Mouse (Mus musculus) hindbrain, postnatal 0 days (tissue): ENCODE results near the gene Col11a1. TPM values are rescaled to one million over a fixed set of nuclear protein-coding genes. Genes with fewer than 3 reads are reported as not detected.

Experiments used
- ATAC-seq: fragments of 200-750 bp; cut with Nextera tagmentation; 2 replicates; pipeline ENCODE4 v1.8.0; 2017; ENCODE audit warnings: mild to moderate bottlenecking, moderate TSS enrichment, moderate library complexity
- DNase-seq: peaks from one replicate; pipeline ENCODE4 v3.0.0-alpha.2; 2015; ENCODE audit warnings: low spot score
- H3K27ac ChIP-seq: fragments of 300-500 bp; sonication (generic); 2 replicates; pipeline ENCODE4 v1.5.1; 2014; ENCODE audit warnings: mild to moderate bottlenecking
- H3K27me3 ChIP-seq: fragments of 300-500 bp; sonication (generic); 2 replicates; pipeline ENCODE4 v1.6.1; 2014; ENCODE audit warnings: low read length, mixed read lengths; ENCODE audit not compliant: insufficient read depth
- H3K36me3 ChIP-seq: fragments of 300-500 bp; sonication (generic); 2 replicates; pipeline ENCODE4 v1.6.1; 2014; ENCODE audit warnings: low read length, mixed read lengths; ENCODE audit not compliant: insufficient read depth
- H3K4me1 ChIP-seq: fragments of 300-500 bp; sonication (generic); 2 replicates; pipeline ENCODE4 v1.6.1; 2014; ENCODE audit warnings: antibody characterized with exemption, low read length, mixed read lengths; ENCODE audit not compliant: insufficient read depth
- H3K4me2 ChIP-seq: fragments of 300-500 bp; sonication (generic); 2 replicates; pipeline ENCODE4 v1.6.1; 2014; ENCODE audit warnings: low read depth, mild to moderate bottlenecking, low read length, moderate library complexity, mixed read lengths
- H3K4me3 ChIP-seq: fragments of 300-500 bp; sonication (generic); 2 replicates; pipeline ENCODE4 v1.5.1; 2014; ENCODE audit warnings: low read length
- H3K9ac ChIP-seq: fragments of 300-500 bp; sonication (generic); replicated peaks from 2 replicates; pipeline ENCODE4 v1.6.1; 2014; ENCODE audit warnings: mild to moderate bottlenecking, low read length, moderate library complexity, mixed read lengths
- H3K9me3 ChIP-seq: fragments of 300-500 bp; sonication (generic); 2 replicates; pipeline ENCODE4 v1.6.1; 2016; ENCODE audit warnings: low read length, mixed read lengths
- CTCF ChIP-seq: IDR thresholded peaks from 2 replicates; pipeline ENCODE4 v1.5.1; 2016; ENCODE audit warnings: antibody characterized with exemption, control low read depth, low read depth
- WGBS: fragments of 180-500 bp; shearing (Covaris S2); extraction: QIAGEN DNeasy Blood & Tissue Kit; methylation state at CpG from one replicate; pipeline ENCODE4 v1.1.7; 2014; 5-methylcytosine and 5-hydroxymethylcytosine counted together
- polyA plus RNA-seq: library from polyadenylated mRNA; unstranded; fragments of >200 nt; fragmentation: Nextera tagmentation; extraction: Ambion mirVana; gene quantifications from 2 replicates; pipeline ENCODE4 v1.2.1, GENCODE M21; 2015
- total RNA-seq: library from RNA; depleted of rRNA; stranded (reverse); fragments of >200 nt; gene quantifications from 2 replicates; pipeline ENCODE4 v1.2.3, GENCODE M21; 2014; rRNA removed

Gene Col11a1
- total RNA-seq (17.8 and 22.0 TPM in 2 replicates), polyA plus RNA-seq (8.9 and 11.2 TPM in 2 replicates)

DNA sequence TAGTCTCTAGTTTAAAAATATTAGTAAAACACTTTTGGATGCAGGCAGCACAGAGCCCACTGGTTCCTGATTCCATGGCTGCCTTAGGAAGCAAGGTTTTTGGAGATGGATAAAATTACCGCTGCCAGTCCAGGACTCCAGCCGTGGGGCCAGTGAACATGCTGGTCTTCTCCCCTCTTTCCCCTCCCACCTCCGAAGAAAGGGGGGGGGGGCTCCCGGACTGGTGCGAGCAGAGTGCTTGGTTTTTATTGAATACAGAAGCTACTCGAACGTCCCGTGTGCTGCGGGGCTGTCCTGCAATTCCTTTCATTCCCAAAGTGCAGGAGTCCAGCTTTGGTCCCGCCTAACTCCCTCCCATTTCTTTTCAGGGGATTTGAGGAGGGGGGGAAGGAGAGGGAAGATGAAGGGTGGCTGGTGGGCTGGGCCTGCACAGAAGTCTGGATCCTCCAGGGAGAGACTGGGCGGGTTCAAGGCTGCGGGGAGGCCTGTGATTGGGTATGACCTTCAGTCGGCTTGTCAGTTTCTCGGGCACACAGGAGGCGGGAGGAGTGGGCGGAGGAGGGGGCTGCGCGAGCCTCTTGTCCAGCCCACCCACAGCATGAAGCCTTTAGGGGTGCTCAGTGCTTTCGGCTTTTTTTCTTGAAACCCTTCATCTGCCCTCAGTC is at the start of gene Col11a1:
Gene Col11a1 (plus strand): TSS at position 570 of the 665 bp plus-strand sequence.
- no peak for TF ChIP-seq CTCF
- 0% methylated on average over 19 of the region's 19 CpGs for whole genome bisulfite sequencing
- no peaks in the 10 kb centered on the region for H3K27me3 ChIP-seq
- H3K9me3 ChIP-seq, result no peaks in the 10 kb centered on the region
- H3K4me1 ChIP-seq, result no peaks in the 10 kb centered on the region
- peak within 1 kb of the TSS; percentile 94 for H3K4me2 ChIP-seq
- H3K36me3 ChIP-seq, result no peaks in the 10 kb centered on the region
- H3K9ac ChIP-seq, result peak within 1 kb of the TSS; percentile 50; the same call in 1 of the 2 replicates
- peak; percentile 93 for DNase-seq
- peak within 1 kb of the TSS; percentile 54 for H3K4me3 ChIP-seq
- H3K27ac ChIP-seq, result no peak within 1 kb of the TSS
- peak; percentile 98 for ATAC-seq

DNA sequence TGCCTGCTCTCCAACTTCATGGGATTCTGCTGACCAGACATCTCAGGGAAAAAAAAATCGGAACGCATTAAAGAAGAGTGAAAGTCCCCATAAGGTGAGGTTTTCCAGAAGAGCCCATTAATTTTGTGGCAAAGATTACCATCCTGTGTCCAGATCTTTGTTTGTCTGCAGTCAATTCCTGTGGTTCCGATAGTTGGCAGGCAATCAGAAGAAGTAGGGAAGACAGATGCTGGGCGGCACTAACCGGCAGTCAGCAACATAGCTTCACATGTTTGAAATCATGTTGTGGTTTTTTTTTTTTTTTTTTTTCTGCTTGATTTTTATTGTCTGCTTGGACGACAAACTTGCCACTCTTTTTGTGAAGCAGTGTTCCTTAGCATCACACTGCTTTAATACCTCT is 39.4 kb upstream of the Col11a1 start:
- DNase-seq, result no peak
- no peak overlapping the region for H3K9ac ChIP-seq
- TF ChIP-seq CTCF, result no peak
- ATAC-seq, result no peak
- no peaks in the 10 kb centered on the region for H3K36me3 ChIP-seq
- no peak overlapping the region for H3K27ac ChIP-seq
- H3K9me3 ChIP-seq, result no peaks in the 10 kb centered on the region
- no peak overlapping the region for H3K4me3 ChIP-seq
- no peaks in the 10 kb centered on the region for H3K4me1 ChIP-seq
- no peak overlapping the region for H3K4me2 ChIP-seq
- 70% methylated on average over 6 of the region's 6 CpGs for WGBS
- H3K27me3 ChIP-seq, result no peaks in the 10 kb centered on the region

DNA sequence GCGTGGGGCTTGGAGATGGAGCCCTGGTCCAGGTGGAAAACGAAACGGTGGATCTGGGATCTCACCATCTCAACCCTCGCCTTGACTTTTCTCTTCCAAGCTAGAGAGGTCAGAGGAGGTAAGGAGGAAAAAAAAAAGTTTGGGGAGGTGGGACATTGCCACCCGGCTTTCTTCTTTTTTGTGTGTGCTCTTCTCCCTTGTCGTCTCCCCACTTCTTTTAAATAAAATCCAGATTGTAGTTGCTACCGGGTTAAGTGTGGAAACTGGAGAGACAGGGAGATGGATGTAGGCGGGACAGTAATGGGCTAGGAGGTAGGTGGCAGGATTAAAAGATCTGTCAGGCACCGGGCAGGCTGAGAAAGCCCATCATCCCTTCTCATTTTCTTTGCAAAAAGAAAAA is 546 bp downstream of the Col11a1 start:
- TF ChIP-seq CTCF, result no peak
- Histone ChIP-seq H3K4me2 (peak overlapping the region; percentile 94), H3K27ac (no peak overlapping the region), H3K9me3 (no peaks in the 10 kb centered on the region), H3K4me1 (no peaks in the 10 kb centered on the region), H3K9ac (peak overlapping the region; percentile 50; the same call in 1 of the 2 replicates), H3K36me3 (no peaks in the 10 kb centered on the region), H3K27me3 (no peaks in the 10 kb centered on the region), H3K4me3 (peak overlapping the region; percentile 54)
- DNase-seq (peak; percentile 1), ATAC-seq (no peak)
- WGBS, result under 1% methylated on average over 9 of the region's 9 CpGs

DNA sequence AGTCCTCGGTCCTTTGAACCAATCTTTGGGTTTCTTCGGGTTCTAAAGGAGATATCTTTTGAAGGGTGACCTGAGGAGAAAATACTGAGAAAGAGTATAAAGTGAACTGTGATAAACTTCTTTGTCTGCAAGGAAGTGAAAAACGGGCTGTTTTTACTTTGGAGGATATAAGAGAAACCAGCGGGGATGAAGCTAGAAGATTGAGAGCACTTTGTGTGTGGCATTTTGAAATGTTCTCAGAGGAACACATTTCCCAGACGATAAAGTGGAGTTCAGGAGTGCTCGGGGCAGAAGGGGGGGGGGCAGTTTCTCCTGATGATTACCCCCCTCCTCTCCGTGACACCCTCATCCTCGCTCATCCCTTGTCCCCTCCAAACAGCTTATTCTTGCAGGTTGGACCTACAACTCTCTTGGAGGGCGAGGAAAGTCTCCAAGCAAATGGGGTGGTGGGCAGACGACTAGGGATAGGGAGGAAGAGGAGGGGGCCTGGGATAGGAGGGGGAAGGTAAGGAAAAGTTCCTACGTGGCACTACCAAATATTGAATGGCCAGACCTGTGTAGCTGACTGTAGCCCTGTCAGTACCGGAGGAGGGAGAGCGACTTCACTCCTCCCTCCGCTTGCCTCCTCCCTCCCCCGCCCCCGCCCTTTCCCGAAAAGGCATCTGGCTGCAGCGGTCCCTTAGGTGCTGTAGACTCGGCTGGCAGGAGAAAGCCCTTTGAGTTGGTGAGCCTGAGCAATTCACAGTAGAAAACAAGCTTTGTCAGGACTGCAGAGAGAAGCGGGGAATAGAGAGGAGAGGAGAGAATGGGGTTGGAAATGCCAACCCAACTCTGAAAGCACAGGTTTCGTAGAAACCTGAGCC is 1.2 kb downstream of the Col11a1 start:
- under 1% methylated on average over 20 of the region's 21 CpGs for WGBS
- no peak overlapping the region for H3K27ac ChIP-seq
- peak overlapping the region; percentile 94 for H3K4me2 ChIP-seq
- peak overlapping the region; percentile 50 for H3K9ac ChIP-seq
- peak; percentile 51 for ATAC-seq
- H3K4me1 ChIP-seq, result no peaks in the 10 kb centered on the region
- no peaks in the 10 kb centered on the region for H3K9me3 ChIP-seq
- no peaks in the 10 kb centered on the region for H3K36me3 ChIP-seq
- H3K27me3 ChIP-seq, result no peaks in the 10 kb centered on the region
- TF ChIP-seq CTCF, result no peak
- DNase-seq, result peak; percentile 62
- peak overlapping the region; percentile 54 for H3K4me3 ChIP-seq

DNA sequence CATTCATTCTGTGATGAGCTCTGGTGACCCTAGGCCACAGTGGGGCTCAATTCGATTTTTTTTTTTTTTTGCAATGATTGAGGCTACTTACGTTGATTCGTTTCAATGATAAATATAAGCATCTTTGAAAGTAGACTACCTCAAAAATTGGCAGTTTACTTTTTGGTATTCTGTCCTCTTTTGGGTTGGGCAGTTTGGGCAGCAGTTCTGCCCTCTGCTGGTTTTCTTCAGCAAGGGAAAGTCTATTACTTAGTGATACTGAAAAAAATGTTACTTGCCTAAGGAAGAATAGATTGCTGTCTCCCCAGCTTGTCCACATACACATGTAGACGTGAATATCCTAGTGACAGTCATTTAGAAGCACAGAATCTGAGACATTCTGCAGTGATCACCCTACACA is 2.0 kb downstream of the Col11a1 start:
- TF ChIP-seq CTCF, result peak; percentile 74
- no peak overlapping the region for H3K27ac ChIP-seq

GRCm38 (mm10) chr3:114052406-114052805 is 22.1 kb downstream of the Col11a1 start:
- H3K4me1 ChIP-seq, result no peaks in the 10 kb centered on the region
- H3K27ac ChIP-seq, result no peak overlapping the region
- H3K36me3 ChIP-seq, result no peaks in the 10 kb centered on the region
- H3K9me3 ChIP-seq, result no peaks in the 10 kb centered on the region
- no peaks in the 10 kb centered on the region for H3K27me3 ChIP-seq
- no peak for ATAC-seq
- no peak overlapping the region for H3K9ac ChIP-seq
- DNase-seq, result no peak
- TF ChIP-seq CTCF, result no peak
- no peak overlapping the region for H3K4me3 ChIP-seq
- H3K4me2 ChIP-seq, result no peak overlapping the region

More for the DNA sequence above, 2.0 kb downstream of the Col11a1 start:
- Histone ChIP-seq H3K9me3 (no peaks in the 10 kb centered on the region), H3K4me1 (no peaks in the 10 kb centered on the region), H3K4me3 (peak overlapping the region; percentile 54), H3K36me3 (no peaks in the 10 kb centered on the region), H3K9ac (peak overlapping the region; percentile 50), H3K27me3 (no peaks in the 10 kb centered on the region), H3K4me2 (peak overlapping the region; percentile 94)
- 4% methylated on average over 4 of the region's 4 CpGs for WGBS
- DNase-seq (peak; percentile 67), ATAC-seq (no peak)

- DNase-seq, result no peak
- H3K27ac ChIP-seq, result no peak overlapping the region
- H3K4me3 ChIP-seq, result no peak overlapping the region
- H3K4me2 ChIP-seq, result no peak overlapping the region
- no peaks in the 10 kb centered on the region for H3K27me3 ChIP-seq
- WGBS, result 88% methylated on average over 3 of the region's 3 CpGs
- no peaks in the 10 kb centered on the region for H3K4me1 ChIP-seq
- H3K36me3 ChIP-seq, result no peaks in the 10 kb centered on the region
- no peaks in the 10 kb centered on the region for H3K9me3 ChIP-seq
- ATAC-seq, result no peak
- no peak overlapping the region for H3K9ac ChIP-seq
- TF ChIP-seq CTCF, result no peak
Observed at GRCm38 (mm10) chr3:114053501-114053900, 23.2 kb downstream of the Col11a1 start.
